ENCODE assay signal across 7 mouse cellular contexts in genomic region chr15:100870775-100871106, GRCm38 (mm10). TPM values are rescaled to one million over a fixed set of nuclear protein-coding genes. Genes with fewer than 3 reads are reported as not detected.
DNase-seq lines count a peak whose midpoint lies in the region; ATAC-seq lines count a peak whose summit lies in the region.

No protein-coding gene starts in this region.

- no peaks in the 10 kb centered on the region; the same call in 1 of the 2 replicates for H3K27me3 ChIP-seq in neural tube, embryonic 14.5 days (ENCODE audit: control insufficient read depth, insufficient read depth, low read length)

- H3K9ac ChIP-seq in neural tube, embryonic 14.5 days (replicated peaks; ENCODE audit: low read depth, low read length) = peak overlapping the region; percentile 87

- 4% methylated on average over 9 of the region's 69 CpGs for WGBS in neural tube, embryonic 14.5 days

- peak overlapping the region; percentile 81 for H3K4me2 ChIP-seq in neural tube, embryonic 14.5 days (ENCODE audit: low read depth, low read length)

- H3K4me3 ChIP-seq in neural tube, embryonic 14.5 days (ENCODE audit: low read depth, low read length) = peak overlapping the region; percentile 85

- intact Hi-C loops in left cerebral cortex, postnatal 4 days (cut with DNase I) = loop anchor here (5.0 kb wide), 1 partner anchor 87 kb away; no protein-coding TSS in a partner anchor

- H3K4me1 ChIP-seq in neural tube, embryonic 14.5 days (ENCODE audit: control insufficient read depth, insufficient read depth, low read length) = peaks cover 9% of the 10 kb centered on the region

- no peaks in the 10 kb centered on the region for H3K9me3 ChIP-seq in neural tube, embryonic 14.5 days (ENCODE audit: control insufficient read depth, low read length)

- peak; percentile 68 for DNase-seq in right cerebral cortex, adult 18-20 months
- DNase-seq in right cerebral cortex, postnatal 36 days (ENCODE audit: low spot score in 2 of 2) = no peak
- peak; percentile 69 for DNase-seq in cerebellum, adult 9-10 months
- DNase-seq in left cerebral cortex, postnatal 4 days = peak; percentile 87
- no peak for DNase-seq in urinary bladder, postnatal 25 days (ENCODE audit: low spot score)

- H3K27ac ChIP-seq in neural tube, embryonic 14.5 days (ENCODE audit: low read depth, low read length) = peak overlapping the region; percentile 87

- no peaks in the 10 kb centered on the region for H3K36me3 ChIP-seq in neural tube, embryonic 14.5 days (ENCODE audit: control insufficient read depth, insufficient read depth, low read length)

- ATAC-seq in granulocyte monocyte progenitor cell, adult 5-6 weeks (replicated peaks; ENCODE audit: poor library complexity, severe bottlenecking) = peak; percentile 39; the same call in 1 of the 2 replicates
- peak; percentile 68 for ATAC-seq in neural tube, embryonic 14.5 days (ENCODE audit: low read depth)

RNA-seq across cellular contexts. Expression of gene Scn8a, which starts 1.1 kb away (rescaled TPM):
- total RNA-seq in granulocyte monocyte progenitor cell, adult 5-6 weeks (2014; fragmentation: Nextera tagmentation) = not detected in 2 replicates
- total RNA-seq in granulocyte monocyte progenitor cell, adult 5-6 weeks (2017) = not detected in 2 replicates
- total RNA-seq in left cerebral cortex, postnatal 4 days (2021) = 100 to 1,000 TPM; 106 to 113 TPM
- polyA plus RNA-seq in neural tube, embryonic 14.5 days (2014; fragmentation: Nextera tagmentation; extraction: Ambion mirVana) = 25.6 and 35.2 TPM in 2 replicates

Comparison
In these comparisons a context has a peak if more than half of its experiments do, and no peak if none do; other contexts are left out.
1. DNase-seq: peak in right cerebral cortex, adult 18-20 months (single experiment), cerebellum, adult 9-10 months (single experiment) and left cerebral cortex, postnatal 4 days (single experiment); none in right cerebral cortex, postnatal 36 days (0 of 2) and urinary bladder, postnatal 25 days (single experiment).
2. RNA of gene Scn8a, which starts 1.1 kb away (total RNA-seq): 106 to 113 TPM in left cerebral cortex, postnatal 4 days; not detected in granulocyte monocyte progenitor cell, adult 5-6 weeks; every median in the first group is over 100 times any median in the second.